Mouse (Mus musculus) midbrain, embryonic 12.5 days (tissue): ENCODE results near the gene Pax7. TPM values are rescaled to one million over a fixed set of nuclear protein-coding genes. Genes with fewer than 3 reads are reported as not detected.

ENCODE experiments used
- ATAC-seq: fragments of 200-750 bp; cut with Nextera tagmentation; 2 replicates; pipeline ENCODE4 v1.8.0; 2017; ENCODE audit warnings: low read depth, moderate TSS enrichment, moderate library complexity; ENCODE audit not compliant: low FRiP score
- H3K27ac ChIP-seq: fragments of 300-500 bp; sonication (generic); replicated peaks from 2 replicates; pipeline ENCODE4 v1.5.1; 2016; ENCODE audit warnings: mild to moderate bottlenecking
- H3K27me3 ChIP-seq: fragments of 300-500 bp; sonication (generic); 2 replicates; pipeline ENCODE4 v1.6.1; 2016; ENCODE audit warnings: mild to moderate bottlenecking
- H3K36me3 ChIP-seq: fragments of 300-500 bp; sonication (generic); 2 replicates; pipeline ENCODE4 v1.6.1; 2016
- H3K4me1 ChIP-seq: fragments of 300-500 bp; sonication (generic); 2 replicates; pipeline ENCODE4 v1.6.1; 2016
- H3K4me2 ChIP-seq: fragments of 300-500 bp; sonication (generic); replicated peaks from 2 replicates; pipeline ENCODE4 v1.6.1; 2016; ENCODE audit warnings: mild to moderate bottlenecking, moderate library complexity
- H3K4me3 ChIP-seq: fragments of 300-500 bp; sonication (generic); 2 replicates; pipeline ENCODE4 v1.5.1; 2016; ENCODE audit warnings: mild to moderate bottlenecking
- H3K9ac ChIP-seq: fragments of 300-500 bp; sonication (generic); replicated peaks from 2 replicates; pipeline ENCODE4 v1.6.1; 2016; ENCODE audit warnings: mild to moderate bottlenecking, moderate library complexity
- H3K9me3 ChIP-seq: fragments of 300-500 bp; sonication (generic); 2 replicates; pipeline ENCODE4 v1.6.1; 2016; ENCODE audit warnings: mild to moderate bottlenecking
- WGBS: fragments of 180-500 bp; shearing (Covaris S2); methylation state at CpG from one replicate; pipeline ENCODE4 v1.1.7; 2016; 5-methylcytosine and 5-hydroxymethylcytosine counted together
- polyA plus RNA-seq: library from polyadenylated mRNA; unstranded; fragments of >200 nt; fragmentation: Nextera tagmentation; extraction: Ambion mirVana; gene quantifications from 2 replicates; pipeline ENCODE4 v1.2.1, GENCODE M21; 2016

The Pax7 gene
- polyA plus RNA-seq, 1 experiment from 2014 or later: 5.7 TPM

DNA sequence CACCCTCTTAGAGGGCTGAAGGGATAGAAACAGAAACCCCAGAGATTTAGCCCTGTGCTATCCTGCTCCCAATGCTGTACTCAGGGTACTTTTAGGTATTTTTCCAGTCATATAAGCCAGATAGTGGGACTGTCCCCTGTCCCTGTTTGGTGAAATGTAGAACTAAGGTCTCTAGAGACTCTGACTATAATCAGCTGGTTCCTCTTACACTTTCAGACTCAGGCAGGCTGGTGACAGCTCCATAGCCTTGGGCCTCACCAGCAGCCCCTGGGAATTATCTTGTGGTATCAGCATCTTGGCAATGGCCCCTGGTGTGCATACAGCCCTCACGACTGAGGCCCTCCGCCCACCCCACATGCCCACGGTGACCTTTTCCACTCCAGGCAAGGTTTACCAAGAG lies 89.7 kb downstream of the Pax7 start:
- ATAC-seq: no peak
- 93% methylated on average over 3 of the region's 3 CpGs for WGBS
- Histone ChIP-seq H3K27ac (no peak overlapping the region), H3K4me1 (no peaks in the 10 kb centered on the region), H3K9me3 (no peaks in the 10 kb centered on the region; the same call in 1 of the 2 replicates), H3K27me3 (peaks cover 6% of the 10 kb centered on the region; the same call in 1 of the 2 replicates), H3K4me3 (no peak overlapping the region), H3K4me2 (no peak overlapping the region), H3K9ac (no peak overlapping the region), H3K36me3 (peaks cover 36% of the 10 kb centered on the region)

DNA sequence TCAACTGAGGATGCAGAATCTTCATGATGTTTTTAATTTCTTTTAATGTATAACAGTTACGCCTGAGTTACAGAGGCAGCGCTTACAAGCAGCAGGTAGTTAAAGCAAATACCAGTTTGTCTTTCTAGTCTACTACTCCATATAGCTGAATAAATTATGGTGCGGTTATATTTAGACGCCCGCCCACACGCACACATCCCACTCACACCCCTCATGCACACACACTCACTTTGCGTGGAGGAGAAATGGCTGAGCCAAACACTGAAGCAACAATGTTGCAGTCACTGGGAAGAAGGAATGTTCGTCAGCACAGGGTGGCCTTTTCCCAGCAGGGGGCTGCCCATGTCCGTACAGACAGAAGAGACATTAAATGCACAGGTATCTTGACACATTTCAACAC lies 96.3 kb downstream of the Pax7 start:
- WGBS: 94% methylated on average over 9 of the region's 9 CpGs

DNA sequence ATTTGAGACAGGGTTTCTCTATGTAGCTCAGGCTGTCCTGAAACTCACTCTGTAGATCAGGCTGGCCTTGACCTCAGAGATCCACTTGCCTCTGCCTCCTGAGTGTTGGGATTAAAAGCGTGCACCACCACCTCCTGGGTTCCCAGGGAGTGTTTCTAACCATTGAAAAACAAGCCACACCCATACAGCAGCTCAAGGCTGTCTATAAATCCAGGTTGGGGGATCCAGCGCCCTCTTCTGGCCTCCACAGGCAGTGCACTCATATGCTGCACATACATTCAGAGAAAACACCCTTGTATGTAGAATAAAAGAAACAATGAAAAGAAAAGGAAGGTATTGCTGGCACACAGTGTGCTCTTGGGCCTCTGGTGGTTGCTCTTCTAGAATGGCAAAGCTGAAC lies 106.2 kb downstream of the Pax7 start:
- Histone ChIP-seq H3K9ac (no peak overlapping the region), H3K27ac (no peak overlapping the region), H3K4me2 (no peak overlapping the region), H3K36me3 (no peaks in the 10 kb centered on the region), H3K4me1 (peaks cover 12% of the 10 kb centered on the region; the same call in 1 of the 2 replicates), H3K4me3 (no peak overlapping the region), H3K27me3 (peaks cover 17% of the 10 kb centered on the region), H3K9me3 (peaks cover 3% of the 10 kb centered on the region; the same call in 1 of the 2 replicates)
- 48% methylated on average over 2 of the region's 2 CpGs for WGBS
- ATAC-seq: no peak

More for the DNA sequence above, 96.3 kb downstream of the Pax7 start:
- no peak for ATAC-seq
- Histone ChIP-seq H3K9ac (no peak overlapping the region), H3K4me3 (no peak overlapping the region), H3K36me3 (peaks cover 15% of the 10 kb centered on the region), H3K27me3 (no peaks in the 10 kb centered on the region), H3K9me3 (no peaks in the 10 kb centered on the region), H3K4me1 (no peaks in the 10 kb centered on the region), H3K4me2 (no peak overlapping the region), H3K27ac (no peak overlapping the region)

DNA sequence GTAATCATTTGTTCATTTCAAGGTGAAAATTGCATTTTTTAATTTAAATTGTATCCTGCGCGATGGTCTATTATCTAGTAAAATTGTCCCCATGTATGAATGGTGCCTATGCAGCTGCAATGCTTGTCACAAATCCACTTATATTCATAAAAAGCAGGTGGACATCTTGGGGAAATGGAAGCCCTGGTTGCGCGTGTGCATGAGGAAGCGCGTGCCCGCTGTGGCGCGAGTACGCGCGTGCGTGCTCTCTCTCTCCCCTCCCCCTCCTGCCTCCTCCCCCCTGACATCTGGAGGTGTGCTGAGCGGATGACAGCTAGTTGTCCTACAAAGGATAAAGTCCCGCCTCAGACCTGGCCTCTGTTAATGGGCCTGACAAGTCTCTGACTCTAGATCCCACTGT lies 107.9 kb downstream of the Pax7 start:
- peaks cover 12% of the 10 kb centered on the region; the same call in 1 of the 2 replicates for H3K4me1 ChIP-seq
- H3K36me3 ChIP-seq: no peaks in the 10 kb centered on the region
- H3K9ac ChIP-seq: no peak overlapping the region
- H3K4me2 ChIP-seq: no peak overlapping the region
- 0 out of 2 replicates have a peak, but pooled peaks cover 3% of the 10 kb centered on the region for H3K9me3 ChIP-seq
- H3K4me3 ChIP-seq: no peak overlapping the region
- WGBS: 55% methylated on average over 15 of the region's 15 CpGs
- H3K27ac ChIP-seq: no peak overlapping the region
- peaks cover 20% of the 10 kb centered on the region for H3K27me3 ChIP-seq
- ATAC-seq: no peak

DNA sequence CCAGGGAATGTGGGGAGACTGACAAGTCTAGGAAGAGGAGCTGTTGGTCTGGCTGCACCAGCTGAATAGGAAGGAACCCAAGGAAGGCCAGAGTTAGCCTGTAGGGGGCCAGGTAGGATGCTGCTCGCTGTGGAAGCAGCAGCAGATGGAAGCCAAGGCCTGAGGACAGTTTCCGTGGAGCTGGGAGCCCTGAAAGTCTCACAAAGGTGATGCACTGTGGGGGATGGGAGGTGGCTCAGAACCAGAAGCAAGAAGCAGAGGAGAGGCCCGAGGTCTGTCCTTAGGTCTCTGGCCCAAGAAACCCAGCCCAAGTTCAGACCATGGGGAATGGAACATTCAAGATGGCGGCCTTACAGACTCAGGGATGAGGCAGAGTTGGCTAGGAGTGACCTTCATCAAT lies 109.0 kb downstream of the Pax7 start:
- H3K27me3 ChIP-seq: peaks cover 20% of the 10 kb centered on the region

DNA sequence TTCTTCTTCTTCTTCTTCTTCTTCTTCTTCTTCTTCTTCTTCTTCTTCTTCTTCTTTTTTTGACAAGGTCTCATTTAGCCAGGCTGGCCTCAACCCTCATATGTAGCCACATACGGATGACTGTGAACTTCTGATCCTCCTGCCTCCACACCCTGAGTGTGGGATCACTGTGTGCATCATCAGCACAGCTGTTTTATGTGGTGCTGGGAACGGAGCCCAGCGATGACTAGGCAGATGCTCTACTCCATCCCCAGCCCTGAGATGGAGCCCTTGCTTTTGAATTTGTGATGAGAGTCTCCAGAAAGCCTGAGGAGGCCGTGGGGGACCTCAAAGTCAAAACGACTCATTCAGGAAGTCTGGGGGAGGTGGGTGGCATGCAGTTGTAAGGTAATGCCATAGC lies 114.3 kb downstream of the Pax7 start:
- no peaks in the 10 kb centered on the region for H3K36me3 ChIP-seq
- H3K9ac ChIP-seq: no peak overlapping the region
- no peak overlapping the region for H3K4me3 ChIP-seq
- H3K4me1 ChIP-seq: peaks cover 6% of the 10 kb centered on the region
- no peaks in the 10 kb centered on the region for H3K9me3 ChIP-seq
- no peak overlapping the region for H3K27ac ChIP-seq
- H3K4me2 ChIP-seq: no peak overlapping the region
- no peak for ATAC-seq
- 84% methylated on average over 5 of the region's 5 CpGs for WGBS
- peaks cover 21% of the 10 kb centered on the region; the same call in 1 of the 2 replicates for H3K27me3 ChIP-seq

More for the DNA sequence above, 109.0 kb downstream of the Pax7 start:
- ATAC-seq: no peak
- Histone ChIP-seq H3K4me1 (peaks cover 12% of the 10 kb centered on the region; the same call in 1 of the 2 replicates), H3K36me3 (no peaks in the 10 kb centered on the region), H3K9me3 (0 out of 2 replicates have a peak, but pooled peaks cover 3% of the 10 kb centered on the region), H3K4me3 (no peak overlapping the region), H3K9ac (no peak overlapping the region), H3K4me2 (peak overlapping the region; percentile 38), H3K27ac (no peak overlapping the region)
- 68% methylated on average over 4 of the region's 4 CpGs for WGBS

DNA sequence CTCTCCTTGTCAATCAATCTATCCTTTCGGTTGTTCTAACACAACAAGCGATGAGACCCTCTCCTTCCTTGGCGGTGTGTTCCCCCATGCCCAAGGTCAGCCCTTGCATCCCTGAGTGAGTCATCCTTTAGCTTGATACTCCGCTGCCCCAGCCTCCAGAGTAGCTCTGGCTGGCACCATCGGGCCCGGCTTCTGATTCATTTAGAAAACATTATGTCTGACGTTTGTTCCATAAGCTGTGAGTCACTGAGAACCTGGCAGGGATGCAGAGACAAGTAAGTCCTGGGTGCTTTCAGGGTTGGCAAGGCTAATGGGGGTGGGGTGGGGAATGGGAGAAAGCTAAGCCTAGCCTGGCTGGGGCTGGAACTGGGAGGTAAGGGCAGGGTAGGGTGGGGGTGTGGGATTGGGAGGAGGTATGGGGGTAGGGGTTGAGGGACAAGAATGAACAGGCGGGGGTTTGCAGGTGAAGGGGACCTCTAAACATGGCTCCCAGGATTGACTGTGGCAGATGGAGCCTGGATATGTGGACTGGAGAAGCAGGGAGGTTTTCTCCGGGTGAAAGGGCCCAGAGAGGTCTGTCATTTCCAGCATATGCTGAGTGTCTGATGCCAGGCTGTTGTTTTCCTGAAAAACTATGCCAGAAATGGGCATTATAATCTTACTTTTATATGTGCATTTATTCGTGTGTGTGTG lies 116.7 kb downstream of the Pax7 start:
- Histone ChIP-seq H3K27ac (no peak overlapping the region), H3K36me3 (no peaks in the 10 kb centered on the region), H3K27me3 (peaks cover 25% of the 10 kb centered on the region), H3K4me1 (peaks cover 6% of the 10 kb centered on the region), H3K9ac (no peak overlapping the region), H3K9me3 (no peaks in the 10 kb centered on the region), H3K4me2 (no peak overlapping the region), H3K4me3 (no peak overlapping the region)
- 84% methylated on average over 10 of the region's 10 CpGs for WGBS
- ATAC-seq: no peak

DNA sequence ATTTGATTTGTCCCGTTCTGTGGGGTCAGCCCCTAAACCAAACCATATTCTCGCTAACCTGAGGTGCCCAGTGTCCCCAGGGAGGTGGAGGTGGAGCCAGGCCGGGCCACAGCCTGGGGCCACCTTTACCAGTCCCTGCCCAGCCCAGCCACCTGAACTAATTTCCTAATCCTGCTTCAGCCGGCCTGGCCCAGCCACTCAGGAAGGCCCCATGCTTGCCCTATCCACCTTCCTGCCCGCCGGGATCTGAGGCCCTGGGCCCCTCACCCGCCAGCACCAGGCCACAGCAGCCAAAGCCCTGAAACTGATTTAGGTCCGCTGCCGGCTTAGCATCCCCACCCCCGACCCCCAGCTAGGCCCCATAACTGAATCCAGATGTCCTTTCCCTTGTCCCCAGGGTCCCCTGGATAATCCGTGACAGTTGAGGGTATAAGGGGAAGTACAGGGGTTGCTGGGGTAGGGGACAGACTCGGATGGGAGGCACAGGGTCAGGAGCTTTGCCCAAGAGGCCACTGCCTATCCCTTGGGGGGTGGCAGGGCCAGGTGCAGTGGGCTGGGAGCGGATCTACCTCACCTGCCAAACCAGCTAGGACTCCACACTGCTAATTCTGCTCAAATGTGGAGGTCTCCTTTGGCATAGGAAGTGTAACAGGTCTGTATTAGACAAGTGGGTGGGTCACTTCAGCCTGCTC lies 117.9 kb downstream of the Pax7 start:
- H3K27me3 ChIP-seq: peaks cover 30% of the 10 kb centered on the region
- H3K4me1 ChIP-seq: peaks cover 16% of the 10 kb centered on the region
- H3K9ac ChIP-seq: no peak overlapping the region
- 28% methylated on average over 13 of the region's 13 CpGs for WGBS
- H3K4me2 ChIP-seq: no peak overlapping the region
- H3K4me3 ChIP-seq: no peak overlapping the region
- no peak overlapping the region for H3K27ac ChIP-seq
- no peaks in the 10 kb centered on the region for H3K36me3 ChIP-seq
- H3K9me3 ChIP-seq: no peaks in the 10 kb centered on the region
- ATAC-seq: no peak

DNA sequence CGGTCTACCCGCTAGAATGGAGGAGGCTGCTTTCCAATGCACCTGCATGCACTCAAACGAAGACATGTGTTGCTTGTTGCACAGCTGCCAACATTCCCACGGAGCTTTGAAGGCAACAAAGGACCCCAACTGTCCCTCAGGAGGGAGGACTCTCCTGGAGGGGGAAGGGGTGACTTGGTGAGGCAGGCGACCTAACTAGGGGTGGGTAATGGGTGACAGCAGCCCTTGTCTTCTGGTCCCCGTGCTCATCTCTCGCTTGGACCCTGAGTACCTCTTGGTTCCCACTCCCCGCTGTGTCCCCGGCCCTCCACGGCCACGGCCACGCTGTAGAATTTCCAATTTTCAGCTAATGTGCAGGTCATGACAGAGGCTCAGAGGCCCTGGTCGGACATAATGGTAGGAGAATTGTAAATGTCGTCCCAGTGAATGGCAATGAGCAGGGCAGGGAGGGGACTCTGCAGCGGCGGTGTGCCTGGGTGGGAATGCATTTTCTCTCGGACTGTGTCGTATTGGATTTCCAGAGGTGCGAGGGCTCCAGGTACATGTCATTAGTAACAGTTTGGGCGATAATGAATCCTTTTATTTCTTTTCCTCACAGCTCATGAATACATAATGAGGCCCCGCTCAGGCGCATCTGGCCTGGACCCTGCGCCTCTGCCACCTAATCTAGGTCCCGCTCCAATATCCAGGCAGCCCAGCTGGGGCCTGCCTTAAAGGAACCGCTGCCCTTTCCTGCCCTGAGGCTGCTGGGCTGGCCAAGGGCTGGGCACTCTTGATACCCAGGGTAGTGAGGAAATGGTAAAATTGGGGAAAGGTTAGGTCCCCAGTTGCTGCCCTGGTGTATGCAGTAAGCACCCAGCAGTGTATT lies 122.6 kb downstream of the Pax7 start:
- peaks cover 17% of the 10 kb centered on the region for H3K4me1 ChIP-seq
- H3K4me3 ChIP-seq: no peak overlapping the region
- H3K9me3 ChIP-seq: no peaks in the 10 kb centered on the region
- peak; percentile 56; the same call in 1 of the 2 replicates for ATAC-seq
- H3K27me3 ChIP-seq: peaks cover 22% of the 10 kb centered on the region
- peak overlapping the region; percentile 7; the same call in 1 of the 2 replicates for H3K4me2 ChIP-seq
- H3K27ac ChIP-seq: peak overlapping the region; percentile 46; the same call in 1 of the 2 replicates
- no peaks in the 10 kb centered on the region for H3K36me3 ChIP-seq
- no peak overlapping the region for H3K9ac ChIP-seq
- WGBS: 26% methylated on average over 25 of the region's 25 CpGs

DNA sequence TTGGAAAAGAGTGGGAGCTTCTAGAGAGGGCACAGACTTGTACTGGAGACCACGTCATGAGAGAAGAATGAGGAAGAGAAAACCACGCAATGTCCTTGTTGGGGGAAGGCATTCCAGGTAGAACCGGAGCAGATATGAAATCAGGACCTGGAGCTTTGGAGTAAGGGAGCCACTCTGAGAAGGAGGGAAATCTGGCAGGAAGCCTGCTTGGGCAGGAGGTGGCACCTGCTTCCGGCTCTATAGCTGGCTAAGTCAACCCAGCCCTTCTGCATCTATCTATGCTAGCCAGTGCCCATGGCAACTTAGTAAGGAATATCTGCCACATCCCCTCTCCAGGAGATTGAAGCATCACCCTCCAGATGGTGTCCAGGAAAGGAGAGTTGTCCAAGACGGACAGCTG lies 127.3 kb downstream of the Pax7 start:
- Histone ChIP-seq H3K27me3 (no peaks in the 10 kb centered on the region), H3K36me3 (no peaks in the 10 kb centered on the region), H3K9me3 (no peaks in the 10 kb centered on the region; the same call in 1 of the 2 replicates), H3K9ac (no peak overlapping the region), H3K27ac (no peak overlapping the region), H3K4me2 (no peak overlapping the region), H3K4me3 (no peak overlapping the region), H3K4me1 (peaks cover 7% of the 10 kb centered on the region)
- no peak for ATAC-seq
- WGBS: 93% methylated on average over 5 of the region's 5 CpGs

DNA sequence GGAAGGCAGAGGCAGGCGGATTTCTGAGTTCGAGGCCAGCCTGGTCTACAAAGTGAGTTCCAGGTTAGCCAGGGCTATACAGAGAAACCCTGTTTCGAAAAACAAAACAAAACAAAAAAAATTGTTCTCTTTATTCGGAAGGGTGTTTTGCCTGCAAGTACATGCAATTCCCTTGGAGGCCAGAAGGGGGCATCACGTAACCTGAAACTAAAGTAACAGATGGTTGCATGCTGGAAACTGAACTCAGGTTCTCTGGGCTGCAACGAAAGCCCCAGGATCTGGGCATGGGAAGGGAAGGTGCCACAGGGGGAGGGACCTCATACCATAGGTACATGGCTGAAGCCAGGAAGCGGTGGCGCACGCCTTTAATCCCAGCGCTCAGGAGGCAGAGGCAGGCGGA lies 129.9 kb downstream of the Pax7 start:
- Histone ChIP-seq H3K4me2 (no peak overlapping the region), H3K9me3 (no peaks in the 10 kb centered on the region; the same call in 1 of the 2 replicates), H3K27me3 (peaks cover 9% of the 10 kb centered on the region; the same call in 1 of the 2 replicates), H3K4me1 (no peaks in the 10 kb centered on the region), H3K4me3 (no peak overlapping the region), H3K36me3 (no peaks in the 10 kb centered on the region), H3K9ac (no peak overlapping the region), H3K27ac (no peak overlapping the region)
- ATAC-seq: no peak
- WGBS: 80% methylated on average over 11 of the region's 11 CpGs
